Mouse (Mus musculus) midbrain, embryonic 10.5 days (tissue): ENCODE data around the gene Cdon. TPM values are rescaled to one million over a fixed set of nuclear protein-coding genes. Genes with fewer than 3 reads are reported as not detected.
A peak's percentile ranks its signal among the peaks of the same experiment; 100 is the strongest.
"Not testable (repeated sequence)": the region's sequence is repeated elsewhere in the genome, so short reads cannot be mapped to it uniquely, and the experiment has no call there.

Source experiments
- DNase-seq: peaks from one replicate; pipeline ENCODE4 v3.0.0-alpha.2; 2017; ENCODE audit warnings: low spot score
- H3K27ac ChIP-seq: fragments of 300-500 bp; sonication (generic); replicated peaks from 2 replicates; pipeline ENCODE4 v1.5.1; 2016; ENCODE audit warnings: mild to moderate bottlenecking
- H3K27me3 ChIP-seq: fragments of 300-500 bp; sonication (generic); 2 replicates; pipeline ENCODE4 v1.6.1; 2016; ENCODE audit warnings: low read depth, mild to moderate bottlenecking; ENCODE audit not compliant: poor library complexity, severe bottlenecking
- H3K36me3 ChIP-seq: fragments of 300-500 bp; sonication (generic); 2 replicates; pipeline ENCODE4 v1.6.1; 2016; ENCODE audit warnings: mild to moderate bottlenecking, moderate library complexity
- H3K4me1 ChIP-seq: fragments of 300-500 bp; sonication (generic); 2 replicates; pipeline ENCODE4 v1.6.1; 2016
- H3K4me3 ChIP-seq: fragments of 300-500 bp; sonication (generic); 2 replicates; pipeline ENCODE4 v1.5.1; 2016; ENCODE audit warnings: mild to moderate bottlenecking, moderate library complexity
- H3K9me3 ChIP-seq: fragments of 300-500 bp; sonication (generic); replicated peaks from 2 replicates; pipeline ENCODE4 v1.6.1; 2016; ENCODE audit warnings: mild to moderate bottlenecking
- WGBS: fragments of 180-500 bp; shearing (Covaris S2); methylation state at CpG from one replicate; pipeline ENCODE4 v1.1.7; 2016; 5-methylcytosine and 5-hydroxymethylcytosine counted together
- polyA plus RNA-seq: library from polyadenylated mRNA; unstranded; fragments of >200 nt; fragmentation: Nextera tagmentation; extraction: Ambion mirVana; gene quantifications from 2 replicates; pipeline ENCODE4 v1.2.1, GENCODE M21; 2016

The Cdon gene
- polyA plus RNA-seq, 1 experiment from 2014 or later = 10.5 TPM

DNA sequence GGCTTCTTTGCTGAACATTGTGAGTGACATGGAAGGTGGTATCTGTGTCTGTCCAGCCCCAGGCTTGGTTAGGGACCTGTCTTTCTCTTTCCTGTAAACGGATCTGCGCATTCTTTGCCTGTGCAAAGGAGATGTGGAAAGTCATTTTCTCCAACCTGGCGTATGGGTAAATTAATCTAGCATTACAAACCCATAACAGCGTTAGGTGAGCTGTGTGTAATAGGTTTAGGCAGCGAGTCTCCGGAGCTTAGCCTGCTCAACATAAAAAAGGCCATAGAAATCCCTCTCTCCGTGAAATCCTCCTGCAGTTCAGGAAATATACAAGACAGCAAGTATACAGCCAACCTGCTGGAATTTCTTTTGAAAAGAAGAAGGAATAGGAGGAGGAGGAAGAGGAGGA lies 9.0 kb upstream of the Cdon start:
- Histone ChIP-seq H3K4me1 (peaks cover 28% of the 10 kb centered on the region), H3K27me3 (peaks cover 36% of the 10 kb centered on the region), H3K9me3 (no peaks in the 10 kb centered on the region), H3K36me3 (no peaks in the 10 kb centered on the region), H3K27ac (no peak overlapping the region), H3K4me3 (no peak overlapping the region)
- WGBS = 53% methylated on average over 7 of the region's 7 CpGs
- no peak for DNase-seq

DNA sequence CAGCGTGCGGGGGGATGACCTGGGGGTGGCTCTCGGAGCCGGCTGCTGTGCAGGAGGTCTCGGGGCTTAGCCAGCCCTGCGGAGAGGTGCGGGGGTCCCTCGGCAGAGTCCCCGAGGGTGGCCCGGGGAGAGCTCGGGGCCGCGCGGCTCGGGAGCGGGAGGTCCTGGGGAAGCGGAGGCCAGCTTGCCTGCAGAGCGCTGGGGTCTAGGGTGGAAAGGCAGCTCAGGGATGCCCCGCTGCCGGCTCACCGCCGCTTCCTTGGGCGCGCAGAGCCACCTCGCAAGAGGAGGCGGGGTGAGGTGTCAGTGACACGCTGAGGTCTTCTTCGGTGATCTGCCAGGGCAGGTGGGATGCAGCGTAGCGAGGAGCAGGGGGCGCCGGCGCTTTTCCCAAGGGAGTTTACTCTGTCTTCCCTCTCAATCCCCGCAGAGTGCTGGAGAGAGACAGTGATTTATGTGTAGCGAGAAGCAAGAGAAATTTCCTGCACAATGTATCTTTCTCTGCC lies 855 bp downstream of the Cdon start:
- H3K27me3 ChIP-seq = peaks cover 58% of the 10 kb centered on the region
- peaks cover 54% of the 10 kb centered on the region for H3K4me1 ChIP-seq
- H3K27ac ChIP-seq = peak overlapping the region; percentile 98
- H3K9me3 ChIP-seq = no peaks in the 10 kb centered on the region
- DNase-seq = peak; percentile 79
- H3K4me3 ChIP-seq = peak overlapping the region; percentile 95
- H3K36me3 ChIP-seq = no peaks in the 10 kb centered on the region
- WGBS = under 1% methylated on average over 32 of the region's 35 CpGs

DNA sequence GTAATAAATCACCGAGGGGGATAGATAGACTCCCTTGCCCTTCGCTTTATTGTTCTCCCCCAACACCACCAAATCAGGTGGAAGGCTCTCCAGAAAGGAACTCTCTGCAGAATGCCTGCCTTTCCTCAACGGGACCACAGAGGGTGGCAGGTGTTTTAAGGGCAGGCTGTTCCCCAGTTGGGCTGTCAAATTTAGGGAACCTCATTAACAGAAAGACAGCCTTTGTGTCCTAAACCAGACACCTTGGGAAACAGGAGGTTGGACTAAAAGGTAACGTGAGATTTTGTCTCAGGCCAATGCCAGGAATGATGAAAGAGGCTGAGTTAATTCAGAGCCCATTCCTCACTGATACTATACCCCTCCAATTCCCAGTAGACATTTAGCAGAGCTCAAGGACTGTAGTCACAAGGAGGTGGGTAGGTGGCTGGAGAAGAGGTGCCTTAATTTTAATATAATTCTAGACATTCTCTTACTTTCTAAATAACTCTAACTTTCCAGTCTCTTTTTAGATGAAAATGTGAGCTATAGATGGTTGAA lies 1.5 kb downstream of the Cdon start:
- WGBS = 1% methylated on average over 4 of the region's 4 CpGs
- Histone ChIP-seq H3K9me3 (no peaks in the 10 kb centered on the region), H3K36me3 (no peaks in the 10 kb centered on the region), H3K4me1 (peaks cover 57% of the 10 kb centered on the region), H3K27ac (peak overlapping the region; percentile 98), H3K4me3 (peak overlapping the region; percentile 95), H3K27me3 (peaks cover 56% of the 10 kb centered on the region)
- no peak for DNase-seq

DNA sequence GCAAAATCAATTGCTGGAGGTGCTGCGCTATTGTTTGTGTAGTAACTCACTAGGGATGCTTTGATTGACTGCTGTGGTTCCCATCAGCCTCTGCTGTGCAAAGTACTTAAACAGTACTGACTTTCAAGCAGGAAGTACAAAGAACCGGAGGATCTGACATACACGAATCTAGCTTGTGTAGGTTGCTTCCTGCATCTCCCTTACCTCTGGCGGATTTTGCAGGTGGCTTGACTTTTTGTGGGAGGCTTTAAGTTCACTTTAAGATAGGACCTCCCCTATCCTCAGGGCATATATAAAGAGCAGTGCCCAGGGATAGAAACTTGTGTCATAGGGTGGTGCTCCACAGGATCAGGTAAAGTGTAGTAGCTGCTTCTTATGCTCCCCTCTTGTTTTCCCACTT lies 2.3 kb downstream of the Cdon start:
- H3K27me3 ChIP-seq = peaks cover 50% of the 10 kb centered on the region
- H3K36me3 ChIP-seq = no peaks in the 10 kb centered on the region
- no peaks in the 10 kb centered on the region for H3K9me3 ChIP-seq
- H3K4me3 ChIP-seq = peak overlapping the region; percentile 95
- H3K4me1 ChIP-seq = peaks cover 64% of the 10 kb centered on the region
- 20% methylated on average over 4 of the region's 4 CpGs for WGBS
- DNase-seq = no peak
- H3K27ac ChIP-seq = peak overlapping the region; percentile 98

DNA sequence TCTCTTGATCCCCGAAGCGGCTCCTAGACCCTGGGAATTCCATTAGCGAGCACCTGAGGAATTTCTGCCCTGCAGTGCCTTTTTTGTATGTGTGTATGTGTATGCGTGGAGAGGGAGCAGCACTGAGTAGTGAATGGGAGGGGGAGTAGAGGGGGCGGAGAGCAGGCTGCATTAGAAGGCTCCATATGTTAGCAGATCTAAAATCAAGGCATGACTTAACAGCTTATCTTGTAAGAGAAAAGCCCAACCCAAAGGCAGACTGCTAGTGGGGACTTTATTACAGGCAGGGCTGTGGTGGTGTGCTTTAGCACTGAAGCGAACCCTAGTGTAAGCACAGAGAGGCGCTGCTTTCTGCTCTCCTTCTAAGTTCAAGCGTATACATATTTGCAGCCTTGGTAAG lies 3.7 kb downstream of the Cdon start:
- H3K36me3 ChIP-seq = 0 out of 2 replicates have a peak, but pooled peaks cover under 1% of the 10 kb centered on the region
- H3K27me3 ChIP-seq = peaks cover 36% of the 10 kb centered on the region
- H3K9me3 ChIP-seq = no peaks in the 10 kb centered on the region
- 10% methylated on average over 8 of the region's 8 CpGs for WGBS
- peak; percentile 73 for DNase-seq
- H3K4me3 ChIP-seq = peak overlapping the region; percentile 95
- peak overlapping the region; percentile 76 for H3K27ac ChIP-seq
- peaks cover 67% of the 10 kb centered on the region for H3K4me1 ChIP-seq

DNA sequence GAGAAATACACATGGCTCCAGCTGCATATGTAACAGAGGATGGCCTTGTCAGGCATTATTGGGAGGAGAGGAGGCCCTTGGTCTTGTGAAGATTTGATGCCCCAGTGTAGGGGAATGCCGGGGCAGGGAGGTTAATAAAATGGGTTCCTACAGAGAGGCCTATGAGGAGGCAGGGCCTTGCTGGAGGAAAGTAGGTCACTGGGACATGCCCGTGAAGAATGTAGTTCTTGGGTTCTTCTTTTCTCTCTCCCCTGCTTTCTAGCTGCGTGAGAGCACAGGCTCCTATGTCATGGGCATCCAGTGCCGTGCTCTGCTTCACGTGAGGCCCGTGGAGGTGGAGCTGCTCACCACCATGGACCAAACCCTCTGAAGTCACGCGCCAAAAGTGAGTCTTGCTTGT lies 9.5 kb downstream of the Cdon start:
- Histone ChIP-seq H3K4me3 (no peak overlapping the region), H3K36me3 (peaks cover 7% of the 10 kb centered on the region; the same call in 1 of the 2 replicates), H3K27ac (no peak overlapping the region), H3K9me3 (no peaks in the 10 kb centered on the region), H3K27me3 (peaks cover 17% of the 10 kb centered on the region; the same call in 1 of the 2 replicates), H3K4me1 (peaks cover 70% of the 10 kb centered on the region)
- 84% methylated on average over 8 of the region's 8 CpGs for WGBS
- DNase-seq = no peak

DNA sequence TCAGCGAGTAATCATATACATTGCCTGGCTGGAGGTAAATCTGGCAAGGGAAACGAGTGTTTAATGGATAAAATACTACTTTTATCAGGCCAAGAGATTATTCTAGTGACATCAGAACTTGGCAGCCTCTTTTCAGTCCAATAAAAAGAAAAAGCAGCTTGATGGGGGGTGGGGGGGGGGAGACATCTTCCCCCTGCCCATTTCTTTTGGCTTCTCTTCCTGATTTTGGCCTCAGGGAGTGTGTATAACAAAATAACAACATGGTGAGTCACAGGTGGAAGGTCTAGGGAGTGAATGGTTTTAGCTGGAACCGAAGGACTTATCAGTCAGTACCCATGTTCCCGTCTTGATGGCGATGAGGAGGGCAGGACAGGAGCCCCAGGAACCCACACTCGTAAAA lies 10.5 kb downstream of the Cdon start:
- H3K27me3 ChIP-seq = peaks cover 11% of the 10 kb centered on the region; the same call in 1 of the 2 replicates
- no peak for DNase-seq
- H3K36me3 ChIP-seq = peaks cover 7% of the 10 kb centered on the region; the same call in 1 of the 2 replicates
- 89% methylated on average over 6 of the region's 6 CpGs for WGBS
- no peak overlapping the region for H3K4me3 ChIP-seq
- no peak overlapping the region for H3K27ac ChIP-seq
- H3K4me1 ChIP-seq = peaks cover 68% of the 10 kb centered on the region
- no peaks in the 10 kb centered on the region for H3K9me3 ChIP-seq

DNA sequence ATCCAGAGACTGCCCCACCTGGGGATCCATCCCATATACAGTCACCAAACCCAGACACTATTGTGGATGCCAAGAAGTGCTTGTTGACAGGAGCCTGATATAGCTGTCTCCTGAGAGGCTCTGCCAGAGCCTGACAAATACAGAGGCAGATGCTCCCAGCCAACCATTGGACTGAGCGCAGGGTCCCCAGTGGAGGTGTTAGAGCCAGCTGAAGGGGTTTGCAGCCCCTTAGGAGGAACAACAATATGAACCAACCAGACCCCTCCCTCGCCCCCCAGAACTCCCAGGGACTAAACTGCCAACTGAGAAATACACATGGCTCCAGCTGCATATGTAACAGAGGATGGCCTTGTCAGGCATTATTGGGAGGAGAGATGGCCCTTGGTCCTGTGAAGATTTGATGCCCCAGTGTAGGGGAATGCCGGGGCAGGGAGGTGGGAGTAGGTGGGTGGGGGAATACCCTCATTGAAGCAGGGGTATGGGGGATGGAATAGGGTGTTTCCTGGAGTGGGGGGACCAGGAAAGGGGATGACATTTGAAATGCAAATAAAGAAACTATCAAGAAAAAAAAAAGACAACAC lies 11.9 kb downstream of the Cdon start:
- H3K4me1 ChIP-seq = peaks cover 59% of the 10 kb centered on the region
- not testable (repeated sequence) for DNase-seq, H3K4me3 ChIP-seq, H3K36me3 ChIP-seq, H3K27ac ChIP-seq, H3K9me3 ChIP-seq
- 67% methylated on average over 3 of the region's 3 CpGs for WGBS
- peaks cover 23% of the 10 kb centered on the region for H3K27me3 ChIP-seq

DNA sequence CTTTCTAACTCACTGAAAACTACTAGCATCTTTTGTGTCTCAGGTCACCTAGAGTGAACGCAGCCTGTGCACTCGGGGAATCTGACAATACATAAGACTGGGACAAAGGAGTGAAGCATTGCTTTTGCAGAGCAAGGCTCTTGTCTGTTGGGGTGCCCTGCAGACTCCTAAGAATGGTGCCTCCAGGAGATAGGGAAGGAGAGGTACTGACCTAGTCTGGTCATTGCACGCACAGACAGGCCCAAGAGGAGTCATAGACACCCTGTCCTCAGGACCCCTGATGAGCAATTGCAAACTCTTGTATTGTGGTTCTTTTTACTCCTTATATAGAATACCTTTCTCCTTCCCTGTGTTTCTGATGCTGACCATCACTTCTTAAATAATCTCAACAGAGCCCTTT lies 13.4 kb downstream of the Cdon start:
- DNase-seq = no peak
- Histone ChIP-seq H3K27me3 (peaks cover 38% of the 10 kb centered on the region), H3K4me1 (peaks cover 64% of the 10 kb centered on the region), H3K9me3 (no peaks in the 10 kb centered on the region), H3K36me3 (peaks cover 7% of the 10 kb centered on the region; the same call in 1 of the 2 replicates), H3K27ac (peak overlapping the region; percentile 33; the same call in 1 of the 2 replicates), H3K4me3 (no peak overlapping the region)
- WGBS = 32% methylated on average over 3 of the region's 3 CpGs

DNA sequence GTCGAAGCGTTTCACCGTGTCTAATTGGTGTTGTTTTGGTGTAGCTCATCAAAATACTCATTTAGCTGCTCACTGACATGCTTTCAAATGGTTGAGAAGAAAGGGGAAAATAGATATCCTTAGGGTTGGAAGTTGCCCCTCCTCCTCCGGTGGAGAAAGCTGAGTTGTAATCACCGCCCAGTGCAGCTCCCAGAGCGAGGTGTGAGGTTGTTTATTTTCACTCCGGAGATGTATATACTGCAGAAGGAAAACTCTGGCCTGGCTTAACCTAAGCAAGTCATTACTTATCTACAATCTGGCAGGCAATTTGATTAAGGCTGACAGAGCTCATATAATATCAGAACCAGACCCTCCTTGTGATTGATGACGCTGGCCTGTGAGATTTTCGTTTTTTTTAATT lies 14.6 kb downstream of the Cdon start:
- WGBS = 49% methylated on average over 9 of the region's 9 CpGs
- H3K9me3 ChIP-seq = no peaks in the 10 kb centered on the region
- H3K27me3 ChIP-seq = peaks cover 49% of the 10 kb centered on the region
- H3K4me3 ChIP-seq = no peak overlapping the region
- peaks cover 69% of the 10 kb centered on the region for H3K4me1 ChIP-seq
- no peak overlapping the region for H3K27ac ChIP-seq
- no peak for DNase-seq
- H3K36me3 ChIP-seq = peaks cover 2% of the 10 kb centered on the region; the same call in 1 of the 2 replicates

DNA sequence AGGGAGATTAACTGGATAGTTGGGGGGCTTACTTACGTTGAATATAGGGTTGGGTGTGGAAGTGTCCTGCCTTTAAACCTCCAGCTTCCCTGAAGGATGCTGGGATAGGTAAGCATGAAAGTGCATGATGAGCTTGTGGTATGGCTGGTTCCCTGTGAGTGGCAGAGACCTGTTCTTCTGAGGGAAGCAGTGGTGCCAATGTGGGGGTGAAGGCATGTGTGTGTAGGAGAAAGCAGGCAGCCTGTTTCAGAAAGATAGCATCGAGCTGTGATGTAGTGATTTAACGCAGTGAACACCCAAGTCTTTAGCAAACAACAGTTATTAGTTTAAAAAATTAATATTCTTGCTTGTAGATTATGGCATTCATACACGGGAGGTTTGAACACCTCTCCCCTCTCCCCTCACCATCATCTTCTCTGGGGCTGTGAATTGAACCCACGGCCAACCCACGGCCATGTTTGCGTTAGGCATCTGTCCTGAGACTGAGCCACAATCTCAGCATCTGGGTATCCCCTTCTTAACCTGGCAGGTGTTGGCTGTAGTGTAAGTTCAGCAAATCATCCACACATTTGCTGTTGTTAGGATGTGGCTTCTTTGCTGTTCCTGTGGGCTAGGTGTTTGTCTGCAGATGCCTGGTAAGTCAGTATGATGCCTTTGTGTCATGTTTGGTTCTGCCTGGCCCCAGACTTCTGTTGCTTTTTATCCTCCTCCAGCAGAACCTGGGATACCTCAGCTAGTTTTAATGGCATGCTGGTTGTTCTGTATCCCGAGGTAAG lies 17.5 kb downstream of the Cdon start:
- H3K27me3 ChIP-seq = peaks cover 64% of the 10 kb centered on the region
- WGBS = 87% methylated on average over 8 of the region's 8 CpGs
- H3K36me3 ChIP-seq = no peaks in the 10 kb centered on the region
- H3K4me1 ChIP-seq = peaks cover 72% of the 10 kb centered on the region
- DNase-seq = no peak
- H3K9me3 ChIP-seq = no peaks in the 10 kb centered on the region
- no peak overlapping the region for H3K27ac ChIP-seq
- no peak overlapping the region for H3K4me3 ChIP-seq

DNA sequence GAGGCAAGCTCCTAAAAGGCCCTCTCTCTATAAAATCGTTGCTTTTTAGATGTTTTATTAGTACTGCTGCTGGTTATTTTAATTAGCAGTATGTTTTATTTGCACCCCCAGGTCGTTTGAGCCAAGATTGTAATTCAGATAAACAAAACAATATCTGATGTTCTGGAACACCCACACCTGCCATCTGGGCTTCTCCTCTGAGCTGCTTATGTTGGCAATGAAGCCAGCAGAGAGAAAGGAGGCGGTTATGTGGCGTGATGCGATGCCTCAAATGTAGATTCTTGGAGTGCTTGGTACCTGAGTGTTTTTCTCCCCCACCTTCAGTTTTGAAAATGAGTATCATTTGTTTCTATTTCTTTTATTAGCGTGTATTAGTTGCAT lies 18.1 kb downstream of the Cdon start:
- H3K36me3 ChIP-seq = no peaks in the 10 kb centered on the region
- no peak overlapping the region for H3K27ac ChIP-seq
- H3K4me3 ChIP-seq = no peak overlapping the region
- no peaks in the 10 kb centered on the region for H3K9me3 ChIP-seq
- DNase-seq = no peak
- WGBS = 79% methylated on average over 6 of the region's 6 CpGs
- H3K4me1 ChIP-seq = peaks cover 72% of the 10 kb centered on the region
- peaks cover 70% of the 10 kb centered on the region for H3K27me3 ChIP-seq

DNA sequence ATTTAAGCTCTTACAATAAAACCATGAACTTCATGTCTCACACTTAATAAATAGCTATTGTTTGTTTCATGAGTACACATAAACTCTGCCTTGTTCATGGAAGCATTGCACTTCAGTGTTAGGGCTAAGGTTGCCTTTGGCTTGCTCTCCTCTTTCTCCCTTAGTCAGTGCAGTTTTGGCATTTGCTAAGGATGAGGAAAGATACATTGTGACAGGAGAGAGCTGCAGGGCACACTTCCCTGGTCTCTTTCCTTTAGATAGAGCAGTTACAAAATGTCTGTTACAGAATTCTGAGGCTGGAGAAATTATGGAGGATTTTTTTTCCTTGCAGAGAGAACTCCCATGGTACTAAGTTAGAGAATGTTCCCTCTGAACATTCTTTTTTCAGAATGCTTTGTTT lies 18.8 kb downstream of the Cdon start:
- H3K4me3 ChIP-seq = no peak overlapping the region
- H3K36me3 ChIP-seq = no peaks in the 10 kb centered on the region
- H3K27me3 ChIP-seq = peaks cover 77% of the 10 kb centered on the region
- no peak for DNase-seq
- H3K27ac ChIP-seq = no peak overlapping the region
- no peaks in the 10 kb centered on the region for H3K9me3 ChIP-seq
- H3K4me1 ChIP-seq = peaks cover 72% of the 10 kb centered on the region
